Mouse (Mus musculus): ENCODE data around the gene Taf15. TPM values are rescaled to one million over a fixed set of nuclear protein-coding genes. Genes with fewer than 3 reads are reported as not detected.

The Taf15 gene
- polyA plus RNA-seq, 1 experiment from 2014 or later = 12.9 TPM

- Histone ChIP-seq H3K9me3 (replicated peaks) (no peaks in the 10 kb centered on the region), H3K4me1 (replicated peaks) (peaks cover 69% of the 10 kb centered on the region), H3K27ac (ENCODE audit: poor library complexity, severe bottlenecking) (no peak overlapping the region), H3K9ac (no peak overlapping the region), H3K4me2 (peak overlapping the region; percentile 70), H3K36me3 (no peaks in the 10 kb centered on the region), H3K4me3 (no peak overlapping the region), H3K27me3 (replicated peaks) (peaks cover 38% of the 10 kb centered on the region)
- 2% methylated on average over 7 of the region's 7 CpGs for WGBS
- ATAC-seq (ENCODE audit: insufficient number of reproducible peaks, low FRiP score) = no peak
Observed at GRCm38 (mm10) chr11:83443824-83444223, 29.1 kb upstream of the Taf15 start.

DNA sequence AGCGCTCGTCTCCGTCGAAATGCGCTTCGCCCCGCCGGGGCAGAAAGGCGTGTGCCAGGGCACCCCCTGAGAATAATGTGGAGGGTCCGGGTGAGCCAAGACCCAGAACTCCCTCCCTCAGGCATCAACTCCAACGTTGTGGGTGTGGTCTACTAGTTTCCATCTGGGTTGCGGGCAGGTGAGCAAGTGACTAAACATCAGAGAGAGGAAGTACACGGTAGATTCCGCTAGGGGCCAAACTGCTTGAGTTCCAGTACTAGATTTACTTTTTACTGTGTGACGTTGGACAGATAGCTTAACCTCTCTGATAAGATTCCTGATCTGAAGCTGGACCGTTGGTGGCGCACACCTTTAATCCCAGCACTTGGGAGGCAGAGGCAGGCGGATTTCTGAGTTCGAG lies 27.9 kb upstream of the Taf15 start:
- H3K27me3 ChIP-seq (replicated peaks) = peaks cover 38% of the 10 kb centered on the region
- H3K4me2 ChIP-seq = peak overlapping the region; percentile 70
- H3K4me3 ChIP-seq = peak overlapping the region; percentile 38
- H3K4me1 ChIP-seq (replicated peaks) = peaks cover 78% of the 10 kb centered on the region
- peak overlapping the region; percentile 53; the same call in 1 of the 2 replicates for H3K9ac ChIP-seq
- H3K9me3 ChIP-seq (replicated peaks) = no peaks in the 10 kb centered on the region
- 25% methylated on average over 19 of the region's 19 CpGs for WGBS
- H3K27ac ChIP-seq (ENCODE audit: poor library complexity, severe bottlenecking) = no peak overlapping the region
- no peaks in the 10 kb centered on the region for H3K36me3 ChIP-seq
- no peak for ATAC-seq (ENCODE audit: insufficient number of reproducible peaks, low FRiP score)

DNA sequence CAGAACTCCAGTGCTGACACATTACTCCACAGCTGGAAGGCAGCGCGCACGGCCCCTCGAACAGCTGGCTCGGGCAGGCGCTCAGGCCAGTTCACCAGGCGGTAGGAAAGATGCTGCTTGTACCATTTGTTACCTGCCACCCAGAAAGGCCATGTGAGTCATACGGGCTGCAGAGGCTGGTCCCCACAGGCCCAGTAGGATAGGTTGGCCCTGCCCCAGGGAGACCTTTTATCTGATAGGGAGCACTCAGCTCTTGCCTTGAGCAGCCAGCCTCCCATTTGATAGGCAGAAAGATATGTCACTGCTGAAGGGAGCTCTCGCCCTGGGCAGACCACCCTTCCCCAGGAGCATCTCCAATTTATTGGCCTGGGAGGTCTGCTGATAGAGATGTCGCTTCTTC lies 25.3 kb upstream of the Taf15 start:
- peak overlapping the region; percentile 73 for H3K27ac ChIP-seq (ENCODE audit: poor library complexity, severe bottlenecking)
- no peak overlapping the region for H3K4me3 ChIP-seq
- ATAC-seq (ENCODE audit: insufficient number of reproducible peaks, low FRiP score) = no peak
- H3K4me2 ChIP-seq = no peak overlapping the region
- no peak overlapping the region for H3K9ac ChIP-seq
- 73% methylated on average over 10 of the region's 10 CpGs for WGBS
- peaks cover 21% of the 10 kb centered on the region for H3K27me3 ChIP-seq (replicated peaks)
- peaks cover 61% of the 10 kb centered on the region for H3K4me1 ChIP-seq (replicated peaks)
- no peaks in the 10 kb centered on the region for H3K9me3 ChIP-seq (replicated peaks)
- no peaks in the 10 kb centered on the region for H3K36me3 ChIP-seq

- Histone ChIP-seq H3K4me2 (peak overlapping the region; percentile 27; the same call in 1 of the 2 replicates), H3K9me3 (replicated peaks) (no peaks in the 10 kb centered on the region), H3K27ac (ENCODE audit: poor library complexity, severe bottlenecking) (peak overlapping the region; percentile 73), H3K9ac (peak overlapping the region; percentile 42; the same call in 1 of the 2 replicates), H3K27me3 (replicated peaks) (peaks cover 20% of the 10 kb centered on the region), H3K4me1 (replicated peaks) (peaks cover 54% of the 10 kb centered on the region), H3K4me3 (no peak overlapping the region), H3K36me3 (no peaks in the 10 kb centered on the region)
- WGBS = 27% methylated on average over 16 of the region's 16 CpGs
- peak; percentile 27; the same call in 1 of the 2 replicates for ATAC-seq (ENCODE audit: insufficient number of reproducible peaks, low FRiP score)
Observed at GRCm38 (mm10) chr11:83448021-83448926, 24.6 kb upstream of the Taf15 start.

DNA sequence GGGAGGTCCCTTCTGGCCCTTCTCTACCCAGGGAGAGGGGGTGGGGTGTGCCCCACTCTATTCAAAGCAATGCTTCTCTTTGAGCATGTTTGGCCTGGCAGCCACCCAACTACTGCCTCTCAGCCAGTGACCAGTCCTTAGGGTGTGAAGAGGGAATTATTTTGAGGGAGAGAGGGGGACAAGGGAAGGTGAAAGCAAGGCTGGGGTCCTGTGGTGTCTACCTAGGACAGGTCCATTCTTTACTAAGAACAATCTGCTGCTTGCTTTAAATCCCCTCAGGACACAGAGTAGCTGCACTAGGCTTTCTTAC lies 24.0 kb upstream of the Taf15 start:
- Histone ChIP-seq H3K27ac (ENCODE audit: poor library complexity, severe bottlenecking) (peak overlapping the region; percentile 73; the same call in 1 of the 2 replicates), H3K9me3 (replicated peaks) (no peaks in the 10 kb centered on the region), H3K4me3 (no peak overlapping the region), H3K4me1 (replicated peaks) (peaks cover 48% of the 10 kb centered on the region), H3K36me3 (no peaks in the 10 kb centered on the region), H3K27me3 (replicated peaks) (peaks cover 20% of the 10 kb centered on the region), H3K4me2 (peak overlapping the region; percentile 27; the same call in 1 of the 2 replicates), H3K9ac (no peak overlapping the region)
- ATAC-seq (ENCODE audit: insufficient number of reproducible peaks, low FRiP score) = peak; percentile 60; the same call in 1 of the 2 replicates

DNA sequence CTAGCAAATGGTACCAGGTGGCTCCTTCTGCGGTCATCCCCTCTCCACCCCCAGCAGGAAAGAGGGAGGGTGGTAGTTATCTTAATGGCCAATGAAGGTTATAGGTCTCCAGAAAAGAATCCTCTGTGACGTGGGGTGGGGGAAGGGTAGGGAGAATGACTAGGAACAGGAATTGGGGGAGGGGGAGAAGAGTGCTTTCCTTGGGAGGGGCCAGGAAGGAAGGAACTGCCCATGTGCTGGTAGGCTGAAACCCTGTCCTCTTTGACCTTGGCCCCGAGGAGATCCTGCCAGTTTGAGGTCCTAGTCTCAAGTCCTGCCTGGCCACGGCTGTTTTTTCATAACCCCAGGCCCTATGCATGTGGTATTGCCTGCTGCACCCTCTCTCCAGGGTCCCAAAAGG lies 23.6 kb upstream of the Taf15 start:
- Histone ChIP-seq H3K27ac (ENCODE audit: poor library complexity, severe bottlenecking) (peak overlapping the region; percentile 73; the same call in 1 of the 2 replicates), H3K9ac (no peak overlapping the region)
- 30% methylated on average over 4 of the region's 4 CpGs for WGBS

GRCm38 (mm10) chr11:83450550-83450949 lies 22.3 kb upstream of the Taf15 start:
- H3K36me3 ChIP-seq = no peaks in the 10 kb centered on the region
- peaks cover 9% of the 10 kb centered on the region for H3K27me3 ChIP-seq (replicated peaks)
- no peak overlapping the region for H3K9ac ChIP-seq
- H3K4me2 ChIP-seq = no peak overlapping the region
- no peak for ATAC-seq (ENCODE audit: insufficient number of reproducible peaks, low FRiP score)
- 52% methylated on average over 1 of the region's 1 CpGs for WGBS
- H3K4me1 ChIP-seq (replicated peaks) = peaks cover 52% of the 10 kb centered on the region
- no peak overlapping the region; the same call in 1 of the 2 replicates for H3K27ac ChIP-seq (ENCODE audit: poor library complexity, severe bottlenecking)
- H3K9me3 ChIP-seq (replicated peaks) = no peaks in the 10 kb centered on the region
- no peak overlapping the region for H3K4me3 ChIP-seq

More for the DNA sequence above, 23.6 kb upstream of the Taf15 start:
- 0 out of 2 replicates have a peak, but pooled peaks have one; percentile 6 for ATAC-seq (ENCODE audit: insufficient number of reproducible peaks, low FRiP score)
- Histone ChIP-seq H3K27me3 (replicated peaks) (peaks cover 20% of the 10 kb centered on the region), H3K4me2 (peak overlapping the region; percentile 27; the same call in 1 of the 2 replicates), H3K36me3 (no peaks in the 10 kb centered on the region), H3K4me3 (no peak overlapping the region), H3K9me3 (replicated peaks) (no peaks in the 10 kb centered on the region), H3K4me1 (replicated peaks) (peaks cover 47% of the 10 kb centered on the region)

- Histone ChIP-seq H3K36me3 (no peaks in the 10 kb centered on the region), H3K4me3 (no peak overlapping the region), H3K27me3 (replicated peaks) (peaks cover 3% of the 10 kb centered on the region; the same call in 1 of the 2 replicates), H3K9ac (no peak overlapping the region), H3K9me3 (replicated peaks) (no peaks in the 10 kb centered on the region), H3K4me1 (replicated peaks) (peaks cover 59% of the 10 kb centered on the region), H3K27ac (ENCODE audit: poor library complexity, severe bottlenecking) (no peak overlapping the region), H3K4me2 (no peak overlapping the region)
- ATAC-seq (ENCODE audit: insufficient number of reproducible peaks, low FRiP score) = no peak
- 90% methylated on average over 10 of the region's 10 CpGs for WGBS
Observed at GRCm38 (mm10) chr11:83451281-83451680, 21.6 kb upstream of the Taf15 start.

GRCm38 (mm10) chr11:83454548-83454947 lies 18.3 kb upstream of the Taf15 start:
- Histone ChIP-seq H3K27ac (ENCODE audit: poor library complexity, severe bottlenecking) (peak overlapping the region; percentile 20; the same call in 1 of the 2 replicates), H3K36me3 (no peaks in the 10 kb centered on the region), H3K9ac (no peak overlapping the region), H3K4me3 (no peak overlapping the region), H3K4me2 (no peak overlapping the region), H3K4me1 (replicated peaks) (peaks cover 50% of the 10 kb centered on the region), H3K27me3 (replicated peaks) (no peaks in the 10 kb centered on the region), H3K9me3 (replicated peaks) (no peaks in the 10 kb centered on the region)
- ATAC-seq (ENCODE audit: insufficient number of reproducible peaks, low FRiP score) = peak; percentile 72
- WGBS = 3% methylated on average over 4 of the region's 4 CpGs

DNA sequence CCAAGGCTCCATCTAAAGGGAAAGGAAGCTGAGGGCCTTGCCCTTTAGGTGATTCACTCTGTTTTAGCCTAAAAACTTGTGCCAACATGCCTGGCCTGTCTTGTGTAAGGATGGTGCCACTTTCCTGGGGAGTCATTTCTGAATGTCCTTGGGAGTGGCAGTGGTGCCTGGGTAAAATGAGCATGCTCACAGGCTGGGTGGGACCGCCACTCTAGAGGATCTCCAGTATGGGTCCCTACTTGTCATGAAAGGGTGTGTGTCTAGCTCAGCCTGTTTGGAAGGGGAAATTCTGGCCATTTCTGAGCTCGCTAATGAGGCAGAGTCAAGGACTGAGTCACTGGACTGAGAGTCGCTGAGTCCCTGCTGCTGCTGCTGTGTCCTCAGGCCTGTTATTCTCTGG lies 17.3 kb upstream of the Taf15 start:
- 68% methylated on average over 3 of the region's 3 CpGs for WGBS
- Histone ChIP-seq H3K4me1 (replicated peaks) (peaks cover 49% of the 10 kb centered on the region), H3K27ac (ENCODE audit: poor library complexity, severe bottlenecking) (no peak overlapping the region), H3K4me2 (no peak overlapping the region), H3K9ac (no peak overlapping the region), H3K27me3 (replicated peaks) (no peaks in the 10 kb centered on the region), H3K9me3 (replicated peaks) (no peaks in the 10 kb centered on the region), H3K4me3 (no peak overlapping the region), H3K36me3 (no peaks in the 10 kb centered on the region)
- no peak for ATAC-seq (ENCODE audit: insufficient number of reproducible peaks, low FRiP score)

GRCm38 (mm10) chr11:83457257-83457656 lies 15.6 kb upstream of the Taf15 start:
- H3K4me1 ChIP-seq (replicated peaks) = peaks cover 57% of the 10 kb centered on the region
- H3K4me2 ChIP-seq = no peak overlapping the region
- WGBS = 45% methylated on average over 7 of the region's 7 CpGs
- no peaks in the 10 kb centered on the region for H3K9me3 ChIP-seq (replicated peaks)
- H3K4me3 ChIP-seq = no peak overlapping the region
- no peak overlapping the region for H3K9ac ChIP-seq
- H3K27ac ChIP-seq (ENCODE audit: poor library complexity, severe bottlenecking) = no peak overlapping the region
- H3K36me3 ChIP-seq = no peaks in the 10 kb centered on the region
- ATAC-seq (ENCODE audit: insufficient number of reproducible peaks, low FRiP score) = no peak
- peaks cover 4% of the 10 kb centered on the region for H3K27me3 ChIP-seq (replicated peaks)
